Mouse (Mus musculus) heart, adult 2 months (tissue): ENCODE results near the gene Pwp2.

Source experiments
- CTCF ChIP-seq: fragments of 200-600 bp; IDR thresholded peaks from 2 replicates; pipeline ENCODE4 v1.8.1; 2022; ENCODE audit warnings: antibody characterized with exemption, mild to moderate bottlenecking, moderate library complexity
- EP300 ChIP-seq: fragments of 200-500 bp; IDR thresholded peaks from 2 replicates; pipeline ENCODE4 v1.6.1; 2011; ENCODE audit warnings: low read depth, low read length, control low read depth; ENCODE audit not compliant: insufficient read depth

- TF ChIP-seq CTCF (no peak), EP300 (no peak)
Observed at GRCm38 (mm10) chr10:78143727-78144505, 41.0 kb downstream of the Pwp2 start.
